19 mouse cellular contexts compared by ENCODE assay signal in genomic region chr1:190286481-190287145, GRCm38 (mm10).
"Had no signal": no experiment of that assay in that cellular context is flagged by ENCODE, and none has a peak within 500 bp of the region (broad histone marks: within the 10 kb centered on the region; RNA-seq: fewer than 3 reads in every experiment).

No protein-coding gene starts in this region.

- ATAC-seq: midbrain, embryonic 16.5 days had no signal

- H3K9me3 ChIP-seq: midbrain, embryonic 10.5 days; midbrain, embryonic 12.5 days; neural tube, embryonic 13.5 days; neural tube, embryonic 15.5 days had no signal

- H3K4me3 ChIP-seq: midbrain, embryonic 10.5 days; midbrain, embryonic 12.5 days; myocyte; neural tube, embryonic 13.5 days; neural tube, embryonic 15.5 days had no signal

- DNase-seq: lung, adult 18-20 months; lung, embryonic 14.5 days; lung, postnatal 10 days; lung, postnatal 4 days; midbrain, embryonic 14.5 days; retina, postnatal 1 day; right cerebral cortex, adult 18-20 months; right cerebral cortex, postnatal 25 days; right cerebral cortex, postnatal 4 days; spleen, adult 18-20 months; thymus, adult 18-20 months; thymus, postnatal 14 days; thymus, postnatal 36 days had no signal

- H3K27ac ChIP-seq: midbrain, embryonic 10.5 days; midbrain, embryonic 12.5 days; neural tube, embryonic 13.5 days; neural tube, embryonic 15.5 days had no signal

- H3K9ac ChIP-seq: lung, embryonic 14.5 days; midbrain, embryonic 12.5 days; neural tube, embryonic 13.5 days; neural tube, embryonic 15.5 days had no signal

- H3K4me2 ChIP-seq: lung, embryonic 14.5 days; midbrain, embryonic 12.5 days; neural tube, embryonic 13.5 days; neural tube, embryonic 15.5 days had no signal

- H3K27me3 ChIP-seq: neural tube, embryonic 15.5 days had no signal

- H3K36me3 ChIP-seq: midbrain, embryonic 10.5 days; midbrain, embryonic 12.5 days; neural tube, embryonic 13.5 days; neural tube, embryonic 15.5 days had no signal
